Mouse (Mus musculus) thymus, postnatal 4 days (tissue): Measurements from ENCODE around the gene Wfdc6b.
A peak's percentile ranks its signal among the peaks of the same experiment; 100 is the strongest.
"Not testable (repeated sequence)": the region's sequence is repeated elsewhere in the genome, so short reads cannot be mapped to it uniquely, and the experiment has no call there.

Experiments
- DNase-seq: peaks from one replicate; pipeline ENCODE4 v3.0.0; 2021

Wfdc6b gene

GRCm38 (mm10) chr2:164613471-164613870 is at the start of gene Wfdc6b, which contains the start of gene Wfdc8:
Wfdc6b (plus strand) TSS chr2:164613522.
Wfdc8 (minus strand) TSS chr2:164613626.
- DNase-seq: not testable (repeated sequence)

GRCm38 (mm10) chr2:164564346-164564745 is 49.0 kb upstream of the Wfdc6b start:
- DNase-seq: no peak

- peak; percentile 15 for DNase-seq
Measured at GRCm38 (mm10) chr2:164566997-164567396, 46.3 kb upstream of the Wfdc6b start.

GRCm38 (mm10) chr2:164567460-164567859 is 45.9 kb upstream of the Wfdc6b start:
- no peak for DNase-seq

GRCm38 (mm10) chr2:164573359-164573758 is 40.0 kb upstream of the Wfdc6b start, which contains the start of gene Spint3:
Spint3 (minus strand) TSS chr2:164573459.
- not testable (repeated sequence) for DNase-seq

- DNase-seq: not testable (repeated sequence)
Measured at GRCm38 (mm10) chr2:164585025-164585725, 28.1 kb upstream of the Wfdc6b start, which contains the start of gene Wfdc6a. Wfdc6a (minus strand) TSS chr2:164585447.

- no peak for DNase-seq
Measured at GRCm38 (mm10) chr2:164592014-164592413, 21.3 kb upstream of the Wfdc6b start.

- DNase-seq: no peak
Measured at GRCm38 (mm10) chr2:164593494-164593893, 19.8 kb upstream of the Wfdc6b start, which contains the start of gene Eppin. Eppin (minus strand) TSS chr2:164593594.

GRCm38 (mm10) chr2:164600179-164600578 is 13.1 kb upstream of the Wfdc6b start:
- no peak for DNase-seq

GRCm38 (mm10) chr2:164603482-164603881 is 9.8 kb upstream of the Wfdc6b start:
- no peak for DNase-seq

GRCm38 (mm10) chr2:164604411-164604810 is 8.9 kb upstream of the Wfdc6b start:
- no peak for DNase-seq

GRCm38 (mm10) chr2:164608781-164609180 is 4.5 kb upstream of the Wfdc6b start:
- no peak for DNase-seq

GRCm38 (mm10) chr2:164615386-164615785 is 2.1 kb downstream of the Wfdc6b start:
- DNase-seq: no peak

GRCm38 (mm10) chr2:164619050-164619449 is 5.7 kb downstream of the Wfdc6b start:
- no peak for DNase-seq

GRCm38 (mm10) chr2:164621775-164622174 is 8.5 kb downstream of the Wfdc6b start:
- DNase-seq: no peak

GRCm38 (mm10) chr2:164635266-164635665 is 21.9 kb downstream of the Wfdc6b start:
- no peak for DNase-seq

- DNase-seq: no peak
Measured at GRCm38 (mm10) chr2:164638696-164639095, 25.4 kb downstream of the Wfdc6b start, which contains the start of gene Wfdc16. Wfdc16 (minus strand) TSS chr2:164638796.

- DNase-seq: no peak
Measured at GRCm38 (mm10) chr2:164641129-164641528, 27.8 kb downstream of the Wfdc6b start.

- DNase-seq: no peak
Measured at GRCm38 (mm10) chr2:164641881-164642673, 28.8 kb downstream of the Wfdc6b start.

- DNase-seq: peak; percentile 77
Measured at GRCm38 (mm10) chr2:164655858-164656257, 42.5 kb downstream of the Wfdc6b start, which contains the start of gene Wfdc10. Wfdc10 (plus strand) TSS chr2:164656046.

- DNase-seq: no peak
Measured at GRCm38 (mm10) chr2:164656483-164656882, 43.2 kb downstream of the Wfdc6b start, which contains the start of gene Wfdc9. Wfdc9 (minus strand) TSS chr2:164656583.

GRCm38 (mm10) chr2:164664851-164665250 is 51.5 kb downstream of the Wfdc6b start:
- no peak for DNase-seq
